Mouse (Mus musculus) neural tube, embryonic 14.5 days (tissue): ENCODE results near the gene Ranbp3. TPM values are rescaled to one million over a fixed set of nuclear protein-coding genes. Genes with fewer than 3 reads are reported as not detected.

Experiments
- ATAC-seq: fragments of 200-750 bp; cut with Nextera tagmentation; 2 replicates; pipeline ENCODE4 v1.8.0; 2017; ENCODE audit warnings: low read depth, mild to moderate bottlenecking, moderate TSS enrichment, moderate library complexity
- H3K27ac ChIP-seq: fragments of 300-500 bp; sonication (generic); 2 replicates; pipeline ENCODE4 v1.5.1; 2014; ENCODE audit warnings: low read depth, mild to moderate bottlenecking, control low read depth, low read length, moderate library complexity, mixed read lengths
- H3K27me3 ChIP-seq: fragments of 300-500 bp; sonication (generic); 2 replicates; pipeline ENCODE4 v1.6.1; 2014; ENCODE audit warnings: low read length; ENCODE audit not compliant: control insufficient read depth, insufficient read depth
- H3K36me3 ChIP-seq: fragments of 300-500 bp; sonication (generic); 2 replicates; pipeline ENCODE4 v1.6.1; 2014; ENCODE audit warnings: low read length, mixed read lengths; ENCODE audit not compliant: control insufficient read depth, insufficient read depth
- H3K4me1 ChIP-seq: fragments of 300-500 bp; sonication (generic); 2 replicates; pipeline ENCODE4 v1.6.1; 2014; ENCODE audit warnings: low read length; ENCODE audit not compliant: control insufficient read depth, insufficient read depth
- H3K4me2 ChIP-seq: fragments of 300-500 bp; sonication (generic); 2 replicates; pipeline ENCODE4 v1.6.1; 2014; ENCODE audit warnings: mild to moderate bottlenecking, low read depth, low read length, control low read depth
- H3K4me3 ChIP-seq: fragments of 300-500 bp; sonication (generic); 2 replicates; pipeline ENCODE4 v1.5.1; 2014; ENCODE audit warnings: low read depth, low read length, control low read depth, mixed read lengths
- H3K9ac ChIP-seq: fragments of 300-500 bp; sonication (generic); replicated peaks from 2 replicates; pipeline ENCODE4 v1.6.1; 2014; ENCODE audit warnings: low read depth, mild to moderate bottlenecking, control low read depth, low read length, mixed read lengths
- H3K9me3 ChIP-seq: fragments of 300-500 bp; sonication (generic); 2 replicates; pipeline ENCODE4 v1.6.1; 2016; ENCODE audit warnings: low read length; ENCODE audit not compliant: control insufficient read depth
- WGBS: fragments of 180-500 bp; shearing (Covaris S2); extraction: QIAGEN DNeasy Blood & Tissue Kit; methylation state at CpG from one replicate; pipeline ENCODE4 v1.1.7; 2014; 5-methylcytosine and 5-hydroxymethylcytosine counted together
- polyA plus RNA-seq: library from polyadenylated mRNA; unstranded; fragments of >200 nt; fragmentation: Nextera tagmentation; extraction: Ambion mirVana; gene quantifications from 2 replicates; pipeline ENCODE4 v1.2.1, GENCODE M21; 2014

Gene Ranbp3
- polyA plus RNA-seq, 1 experiment from 2014 or later: 93.6 TPM

DNA sequence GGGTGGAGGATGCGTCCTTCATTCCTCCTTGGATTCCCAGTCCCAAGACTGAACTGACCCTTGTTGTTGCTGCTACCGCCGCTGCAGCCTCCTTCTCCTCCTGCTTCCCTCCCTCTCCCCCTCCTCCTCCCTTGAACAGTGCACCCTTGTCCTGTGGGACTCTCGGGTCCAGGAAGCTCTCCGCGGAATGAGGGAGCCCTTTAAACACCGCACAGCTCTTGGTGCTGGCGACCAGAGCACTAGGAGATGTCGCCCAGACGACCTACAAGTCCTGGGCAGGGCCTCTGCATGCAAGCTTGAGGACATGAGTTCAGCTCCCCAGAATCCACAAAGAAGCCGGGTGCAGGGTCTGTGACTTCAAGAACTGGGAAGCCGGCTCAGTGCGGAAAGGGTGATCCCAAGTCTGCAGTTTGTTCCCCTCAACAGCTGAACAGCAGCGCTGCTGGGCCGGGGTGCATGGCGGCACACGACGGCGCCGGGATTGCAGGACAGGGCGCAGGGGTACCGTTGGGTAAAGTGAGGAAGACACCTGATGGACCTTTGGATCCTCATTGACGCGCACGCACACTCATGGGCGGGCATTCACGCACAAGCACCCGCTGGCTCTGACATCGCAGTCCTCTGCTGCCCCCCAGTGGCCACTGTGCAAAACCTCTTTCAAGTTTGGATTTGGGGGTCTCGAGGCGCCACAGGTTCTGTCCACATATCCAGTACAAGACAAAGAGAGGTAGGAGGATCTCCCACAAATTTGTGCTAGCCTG lies 4.5 kb upstream of the Ranbp3 start:
- peak overlapping the region; percentile 80 for H3K4me2 ChIP-seq
- no peak overlapping the region; the same call in 1 of the 2 replicates for H3K27ac ChIP-seq
- H3K4me3 ChIP-seq: peak overlapping the region; percentile 26
- ATAC-seq: peak; percentile 14; the same call in 1 of the 2 replicates
- H3K9me3 ChIP-seq: no peaks in the 10 kb centered on the region
- peak overlapping the region; percentile 32 for H3K9ac ChIP-seq
- no peaks in the 10 kb centered on the region for H3K36me3 ChIP-seq
- H3K4me1 ChIP-seq: no peaks in the 10 kb centered on the region
- 4% methylated on average over 31 of the region's 31 CpGs for WGBS
- no peaks in the 10 kb centered on the region; the same call in 1 of the 2 replicates for H3K27me3 ChIP-seq

- no peak overlapping the region for H3K27ac ChIP-seq
- H3K27me3 ChIP-seq: no peaks in the 10 kb centered on the region; the same call in 1 of the 2 replicates
- 91% methylated on average over 8 of the region's 8 CpGs for WGBS
- H3K36me3 ChIP-seq: no peaks in the 10 kb centered on the region
- no peak overlapping the region for H3K9ac ChIP-seq
- ATAC-seq: no peak
- peaks cover 10% of the 10 kb centered on the region for H3K4me1 ChIP-seq
- H3K9me3 ChIP-seq: no peaks in the 10 kb centered on the region
- H3K4me3 ChIP-seq: no peak overlapping the region
- H3K4me2 ChIP-seq: no peak overlapping the region
Measured at GRCm38 (mm10) chr17:56669766-56670165, 3.3 kb upstream of the Ranbp3 start.

GRCm38 (mm10) chr17:56673647-56674416 lies 738 bp downstream of the Ranbp3 start:
- peak; percentile 22 for ATAC-seq
- WGBS: 2% methylated on average over 36 of the region's 37 CpGs

DNA sequence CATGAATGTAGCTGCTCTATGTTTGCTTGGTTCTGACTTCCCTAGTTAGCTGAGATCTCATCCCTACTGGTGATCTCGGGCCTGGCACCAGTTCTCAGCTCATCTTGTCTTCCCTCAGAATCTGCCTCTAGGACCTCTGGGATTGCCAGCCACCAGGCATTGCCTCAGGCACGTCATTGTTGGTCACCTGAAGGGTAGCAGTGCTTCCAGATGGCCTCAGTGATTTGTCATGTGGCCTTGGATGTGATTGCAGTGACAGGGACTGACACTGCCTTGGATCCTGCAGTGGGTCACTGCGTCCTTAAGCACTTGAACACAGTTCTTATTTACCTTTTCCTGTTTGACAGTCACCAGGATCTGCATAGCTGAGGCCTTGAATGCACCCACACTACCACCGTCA lies 8.7 kb downstream of the Ranbp3 start:
- H3K36me3 ChIP-seq: peaks cover 8% of the 10 kb centered on the region
- ATAC-seq: no peak

More at GRCm38 (mm10) chr17:56673647-56674416, 738 bp downstream of the Ranbp3 start:
- Histone ChIP-seq H3K27ac (peak overlapping the region; percentile 80), H3K4me1 (peaks cover 19% of the 10 kb centered on the region), H3K4me2 (peak overlapping the region; percentile 78), H3K9ac (peak overlapping the region; percentile 94), H3K36me3 (no peaks in the 10 kb centered on the region; the same call in 1 of the 2 replicates), H3K9me3 (no peaks in the 10 kb centered on the region), H3K27me3 (no peaks in the 10 kb centered on the region; the same call in 1 of the 2 replicates), H3K4me3 (peak overlapping the region; percentile 93)

GRCm38 (mm10) chr17:56682880-56683279 lies 9.8 kb downstream of the Ranbp3 start:
- H3K36me3 ChIP-seq: peaks cover 13% of the 10 kb centered on the region
- 82% methylated on average over 3 of the region's 3 CpGs for WGBS
- no peak overlapping the region for H3K4me2 ChIP-seq
- no peaks in the 10 kb centered on the region for H3K4me1 ChIP-seq
- H3K27me3 ChIP-seq: no peaks in the 10 kb centered on the region
- no peak overlapping the region for H3K9ac ChIP-seq
- no peak for ATAC-seq
- no peak overlapping the region for H3K4me3 ChIP-seq
- H3K9me3 ChIP-seq: no peaks in the 10 kb centered on the region
- H3K27ac ChIP-seq: no peak overlapping the region

More for the DNA sequence above, 8.7 kb downstream of the Ranbp3 start:
- Histone ChIP-seq H3K4me3 (no peak overlapping the region), H3K4me2 (no peak overlapping the region), H3K9ac (no peak overlapping the region), H3K4me1 (0 out of 2 replicates have a peak, but pooled peaks cover 2% of the 10 kb centered on the region), H3K27ac (no peak overlapping the region), H3K27me3 (no peaks in the 10 kb centered on the region), H3K9me3 (no peaks in the 10 kb centered on the region)
- 76% methylated on average over 4 of the region's 4 CpGs for WGBS

DNA sequence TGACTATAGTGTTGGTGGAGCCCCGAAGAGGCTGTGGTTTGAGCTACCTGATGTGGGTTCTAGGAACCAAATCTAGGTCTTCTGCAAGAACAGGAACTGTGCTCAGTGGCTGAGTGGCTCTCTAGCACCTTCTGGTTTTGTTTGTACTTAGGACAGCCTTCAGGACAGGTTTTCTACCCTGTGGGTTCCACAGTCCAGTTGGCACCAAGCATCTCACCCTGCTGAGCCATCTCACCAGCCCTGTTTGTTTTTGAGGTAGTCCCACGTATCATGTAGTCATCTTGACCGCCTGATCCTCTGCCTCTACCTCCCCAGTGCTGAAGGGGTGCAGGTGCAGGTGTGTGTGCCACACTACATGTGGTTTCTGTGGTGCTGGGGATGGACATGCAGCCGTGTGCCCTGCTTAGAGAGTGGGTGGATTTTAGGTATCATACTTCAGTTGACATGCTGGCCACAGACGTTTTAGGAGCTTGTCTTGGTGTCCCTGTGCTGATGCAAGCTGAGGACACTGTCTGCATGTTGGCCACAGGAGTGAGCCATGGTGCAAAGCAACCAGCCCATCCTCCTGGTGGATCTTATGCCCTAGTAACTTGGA lies 10.5 kb downstream of the Ranbp3 start:
- Histone ChIP-seq H3K9me3 (no peaks in the 10 kb centered on the region), H3K4me3 (no peak overlapping the region), H3K4me1 (no peaks in the 10 kb centered on the region), H3K36me3 (peaks cover 13% of the 10 kb centered on the region; the same call in 1 of the 2 replicates), H3K9ac (no peak overlapping the region), H3K4me2 (no peak overlapping the region), H3K27ac (no peak overlapping the region), H3K27me3 (no peaks in the 10 kb centered on the region)
- 87% methylated on average over 5 of the region's 5 CpGs for WGBS
- ATAC-seq: no peak

GRCm38 (mm10) chr17:56684649-56685048 lies 11.6 kb downstream of the Ranbp3 start:
- 85% methylated on average over 2 of the region's 2 CpGs for WGBS
- H3K36me3 ChIP-seq: peaks cover 13% of the 10 kb centered on the region; the same call in 1 of the 2 replicates

DNA sequence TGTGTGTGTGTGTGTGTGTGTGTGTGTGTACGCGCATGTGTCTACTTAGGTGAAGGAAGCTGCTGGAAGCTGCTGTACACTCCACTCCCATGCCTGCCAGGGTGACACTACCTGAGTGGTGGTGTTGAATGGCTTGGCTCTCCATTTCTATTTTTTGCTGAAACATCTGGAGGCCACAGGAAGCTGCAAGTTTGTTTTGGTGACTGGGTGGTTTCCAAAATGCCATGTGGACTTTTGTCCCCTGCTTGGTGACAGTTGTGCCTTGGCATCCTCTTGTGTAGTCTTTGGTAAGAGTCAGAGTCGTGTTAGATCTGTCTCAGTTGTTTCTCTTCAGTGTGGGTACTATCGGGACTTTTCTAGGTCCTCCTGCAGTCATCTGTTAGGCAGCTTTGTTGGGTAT lies 13.7 kb downstream of the Ranbp3 start:
- no peak overlapping the region for H3K27ac ChIP-seq
- no peak overlapping the region for H3K9ac ChIP-seq
- peaks cover 11% of the 10 kb centered on the region; the same call in 1 of the 2 replicates for H3K36me3 ChIP-seq
- H3K4me2 ChIP-seq: no peak overlapping the region
- no peaks in the 10 kb centered on the region for H3K4me1 ChIP-seq
- H3K4me3 ChIP-seq: no peak overlapping the region
- 95% methylated on average over 4 of the region's 4 CpGs for WGBS
- no peak for ATAC-seq
- H3K27me3 ChIP-seq: no peaks in the 10 kb centered on the region
- H3K9me3 ChIP-seq: no peaks in the 10 kb centered on the region

More at GRCm38 (mm10) chr17:56684649-56685048, 11.6 kb downstream of the Ranbp3 start:
- Histone ChIP-seq H3K9ac (no peak overlapping the region), H3K4me2 (no peak overlapping the region), H3K27me3 (no peaks in the 10 kb centered on the region), H3K4me3 (no peak overlapping the region), H3K27ac (no peak overlapping the region), H3K4me1 (no peaks in the 10 kb centered on the region), H3K9me3 (no peaks in the 10 kb centered on the region)
- no peak for ATAC-seq
